Mouse (Mus musculus): ENCODE measurements around the gene Plxna2.

Gene Plxna2

DNA sequence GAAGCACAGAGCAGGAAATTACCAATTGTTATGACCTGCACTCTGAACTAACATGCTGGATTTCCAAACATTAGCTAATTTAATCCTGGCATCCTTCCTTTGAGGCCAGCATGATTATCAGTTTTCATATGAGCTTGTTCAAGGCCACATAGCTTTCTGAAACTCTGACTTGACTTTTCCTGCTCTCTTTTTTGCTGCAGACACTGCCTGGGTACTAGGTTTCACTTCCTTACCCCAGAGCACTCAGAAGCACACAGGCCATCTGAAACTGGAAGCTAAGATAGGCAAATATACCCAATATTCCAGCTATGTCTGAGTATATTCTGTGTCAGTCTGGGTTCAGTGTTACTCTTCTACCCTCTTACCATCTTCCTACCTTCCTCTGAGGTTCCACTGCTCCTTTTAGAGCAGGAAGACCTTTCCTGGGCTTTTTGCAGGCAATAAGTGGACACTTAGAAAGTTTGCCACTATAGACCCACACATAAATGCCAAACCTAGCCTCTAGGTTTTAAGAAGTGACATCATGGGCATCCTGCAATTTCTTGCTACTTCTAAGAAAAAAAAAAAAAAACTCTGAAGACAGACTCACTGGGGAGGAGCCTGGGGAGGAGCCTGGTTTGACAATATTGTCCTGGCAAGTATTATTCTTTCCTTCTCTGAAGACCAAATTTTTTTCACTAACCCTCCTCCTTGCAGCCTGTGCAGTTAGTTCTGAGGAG is 157.8 kb downstream of the Plxna2 start:
- in situ Hi-C loops (cut with MboI; ENCODE audit: low pct_unique_long_range_greater_than_20kb in 1 of 2, low sequenced_read_pairs in 2 of 2, unreplicated experiment in 1 of 2): no loop called here

DNA sequence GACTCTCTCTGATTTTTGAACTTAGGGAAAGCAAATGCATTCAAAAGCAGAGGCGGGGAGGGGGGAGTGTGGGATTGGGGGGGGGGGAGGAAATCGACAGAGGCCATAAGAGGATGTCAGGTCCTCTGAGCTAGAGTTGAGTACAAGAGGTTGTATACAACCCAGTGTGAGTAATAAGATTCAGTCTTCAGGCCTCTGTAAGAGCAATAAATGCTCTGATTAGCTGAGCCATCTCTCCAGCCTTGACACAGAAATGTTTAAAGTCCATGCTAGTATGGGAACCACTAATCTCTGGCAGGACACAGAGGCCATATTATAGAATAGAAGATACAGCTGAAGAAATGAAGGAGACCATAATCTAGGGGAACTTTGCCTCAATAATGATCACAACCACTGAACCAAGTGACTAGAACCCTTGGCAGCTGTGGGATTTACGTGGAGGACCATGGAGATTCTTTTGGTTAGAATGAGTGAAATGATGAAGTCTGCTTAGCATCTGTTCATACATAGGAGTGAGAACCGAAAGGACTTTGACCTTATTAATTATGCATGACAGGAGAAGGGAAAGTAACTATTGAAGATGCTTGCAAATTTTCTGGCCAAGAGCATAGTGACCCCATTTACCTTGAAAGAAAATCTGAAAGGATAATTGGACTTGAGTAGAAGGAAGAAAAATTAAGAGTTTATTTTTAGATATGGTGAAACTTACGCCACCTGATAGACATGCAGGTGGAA is 158.7 kb downstream of the Plxna2 start:
- in situ Hi-C loops (cut with MboI; ENCODE audit: low pct_unique_long_range_greater_than_20kb in 1 of 2, low sequenced_read_pairs in 2 of 2, unreplicated experiment in 1 of 2): no loop called here

DNA sequence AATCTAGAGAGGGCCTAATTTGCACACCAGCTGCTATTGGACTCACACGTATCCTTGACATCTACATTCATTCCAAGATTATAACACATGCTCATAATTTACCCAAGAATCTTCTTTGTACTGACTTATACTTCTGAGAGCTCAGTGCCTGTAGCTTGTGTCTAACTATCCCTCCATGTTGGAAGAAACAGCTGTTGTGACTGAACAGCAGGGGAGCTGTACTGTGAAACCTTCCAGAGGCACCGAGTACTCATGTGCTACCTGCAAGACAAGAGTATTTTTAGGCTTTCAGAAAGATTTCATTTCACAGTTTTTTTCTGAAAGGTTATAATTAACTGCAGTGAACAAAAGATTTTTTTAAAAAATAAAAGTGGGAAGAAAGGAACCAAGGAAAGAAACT is 159.6 kb downstream of the Plxna2 start:
- in situ Hi-C loops (cut with MboI; ENCODE audit: low pct_unique_long_range_greater_than_20kb in 1 of 2, low sequenced_read_pairs in 2 of 2, unreplicated experiment in 1 of 2): no loop called here

DNA sequence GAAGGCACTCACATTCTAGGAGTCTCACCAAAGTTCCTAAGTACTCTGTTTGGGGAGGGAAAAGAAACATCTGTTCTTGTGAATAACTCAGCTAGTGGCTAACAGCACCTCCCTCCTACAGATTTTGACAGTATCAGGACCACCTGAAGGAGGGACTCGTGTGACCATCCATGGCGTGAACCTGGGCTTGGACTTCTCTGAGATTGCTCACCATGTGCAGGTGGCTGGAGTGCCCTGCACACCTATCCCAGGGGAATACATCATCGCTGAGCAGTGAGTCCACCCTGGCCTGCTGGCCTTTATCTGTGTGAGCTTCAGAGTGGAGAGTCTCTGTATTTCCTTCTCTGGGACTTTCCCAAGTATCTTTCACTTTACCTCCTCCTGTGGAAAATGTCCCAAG is 162.4 kb downstream of the Plxna2 start:
- in situ Hi-C loops (cut with MboI; ENCODE audit: low pct_unique_long_range_greater_than_20kb in 1 of 2, low sequenced_read_pairs in 2 of 2, unreplicated experiment in 1 of 2): no loop called here

DNA sequence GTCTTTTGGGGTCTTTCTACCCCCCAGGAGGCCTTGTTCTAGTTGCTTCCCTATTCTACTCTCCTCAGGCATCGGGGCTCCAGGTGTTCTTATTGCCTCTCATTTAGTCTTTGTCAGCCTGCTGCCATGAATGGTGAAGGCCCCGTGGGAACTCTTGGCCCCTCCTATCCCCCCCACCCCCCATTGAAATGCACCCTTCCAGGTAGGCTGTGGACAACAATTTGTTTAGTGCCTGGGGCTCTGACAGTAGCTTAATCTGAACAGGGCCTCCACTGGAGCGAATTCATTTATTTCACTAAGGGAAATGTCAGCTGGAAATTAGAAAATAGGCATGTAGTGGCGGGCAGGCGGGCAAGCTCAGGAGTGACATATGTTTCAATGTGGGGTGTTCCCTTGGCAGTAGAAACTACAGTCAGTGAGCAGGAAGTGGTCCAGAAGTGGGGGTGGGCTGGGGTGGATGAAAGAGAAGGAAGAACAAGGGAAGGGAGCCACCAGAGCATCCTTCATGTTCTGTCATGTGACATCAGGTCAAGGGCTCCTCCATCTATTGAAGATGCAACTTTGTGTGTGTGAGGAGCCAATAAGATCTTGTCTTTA is 162.9 kb downstream of the Plxna2 start:
- in situ Hi-C loops (cut with MboI; ENCODE audit: low pct_unique_long_range_greater_than_20kb in 1 of 2, low sequenced_read_pairs in 2 of 2, unreplicated experiment in 1 of 2): no loop called here

DNA sequence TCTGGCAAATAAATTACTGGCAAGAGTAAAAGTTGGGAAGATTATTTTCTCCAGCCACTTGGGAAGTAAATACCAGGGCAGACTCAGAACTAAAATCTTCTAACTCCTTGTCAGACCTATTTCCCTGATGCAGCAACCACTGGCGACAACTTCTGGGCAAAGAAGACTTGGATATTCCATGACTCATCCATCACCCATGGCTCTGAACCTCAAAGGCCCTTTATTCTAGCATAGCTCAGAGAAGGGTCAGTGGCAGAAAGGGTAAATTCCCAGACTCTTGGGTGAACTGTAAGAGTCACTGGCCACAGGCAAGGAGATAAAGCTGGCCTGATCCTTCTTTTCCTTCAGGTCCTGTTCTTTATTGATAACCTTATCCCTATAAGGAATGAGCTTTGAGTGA is 163.5 kb downstream of the Plxna2 start:
- in situ Hi-C loops (cut with MboI; ENCODE audit: low pct_unique_long_range_greater_than_20kb in 1 of 2, low sequenced_read_pairs in 2 of 2, unreplicated experiment in 1 of 2): no loop called here

DNA sequence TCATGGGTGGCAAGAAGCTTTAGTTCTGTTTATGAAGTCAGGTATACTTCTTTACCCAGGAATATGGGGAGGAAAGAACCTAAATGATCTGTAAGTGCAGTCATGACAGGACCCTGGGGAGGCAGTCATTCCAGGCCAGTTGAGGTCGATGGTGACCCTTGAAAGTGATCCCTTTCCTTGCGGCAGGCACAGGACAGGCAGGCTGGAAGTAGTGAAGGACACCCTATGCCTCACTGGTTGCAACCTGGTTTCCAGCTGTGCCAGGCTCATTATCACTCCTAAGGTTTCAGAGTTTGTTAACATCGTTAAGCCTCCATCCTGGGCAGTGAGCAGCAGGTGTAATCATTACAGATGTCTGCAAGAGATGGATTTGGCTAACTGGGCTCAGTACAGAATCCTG is 164.3 kb downstream of the Plxna2 start:
- in situ Hi-C loops (cut with MboI; ENCODE audit: low pct_unique_long_range_greater_than_20kb in 1 of 2, low sequenced_read_pairs in 2 of 2, unreplicated experiment in 1 of 2): no loop called here

DNA sequence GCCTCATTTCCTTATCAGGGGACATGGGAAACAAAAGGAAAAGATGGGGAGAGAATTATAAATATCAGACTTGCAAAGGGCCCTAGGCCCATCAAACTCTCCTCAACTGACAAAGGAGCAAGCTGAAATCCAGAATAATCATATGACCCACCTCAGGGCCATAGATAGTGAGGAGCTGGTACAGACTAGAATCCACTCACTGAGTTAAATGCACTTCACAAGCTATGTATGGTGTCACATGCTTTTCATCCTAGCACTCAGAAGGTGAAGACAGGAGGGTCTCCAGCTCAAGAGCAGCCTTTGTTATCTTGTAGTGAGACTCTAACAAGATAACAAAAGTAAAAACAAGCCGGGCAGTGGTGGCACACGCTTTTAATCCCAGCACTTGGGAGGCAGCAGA is 169.6 kb downstream of the Plxna2 start:
- in situ Hi-C loops (cut with MboI; ENCODE audit: low pct_unique_long_range_greater_than_20kb in 1 of 2, low sequenced_read_pairs in 2 of 2, unreplicated experiment in 1 of 2): no loop called here

DNA sequence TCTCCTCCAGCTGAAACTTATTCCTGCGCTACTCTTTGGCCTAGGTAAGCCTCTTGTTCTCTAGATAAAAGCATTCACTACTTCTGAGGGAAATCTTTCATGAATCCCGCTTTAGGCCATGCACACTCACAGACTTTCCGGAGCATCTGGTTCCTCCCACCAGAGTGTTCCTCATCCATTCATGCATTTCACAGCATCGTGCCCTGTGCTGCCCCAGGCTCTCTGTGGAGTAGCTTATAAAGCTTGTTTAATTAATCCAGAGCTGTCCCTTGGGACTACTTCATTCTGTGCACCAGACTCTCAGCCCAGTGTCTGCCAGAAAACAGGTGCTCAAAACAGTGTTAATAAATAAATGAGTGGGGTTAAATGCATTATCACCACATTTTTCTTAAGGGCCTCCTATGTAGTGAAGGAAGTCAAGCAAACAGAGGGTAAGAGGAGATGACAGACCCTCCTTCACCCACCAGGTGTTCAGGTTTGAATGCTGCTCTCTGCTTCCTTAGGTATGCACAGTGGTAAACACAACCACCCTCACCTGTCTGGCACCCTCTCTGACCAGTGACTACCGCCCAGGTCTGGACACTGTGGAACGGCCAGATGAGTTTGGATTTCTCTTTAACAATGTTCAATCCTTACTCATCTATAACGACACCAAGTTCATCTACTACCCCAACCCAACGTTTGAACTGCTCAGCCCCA is 175.4 kb downstream of the Plxna2 start:
- in situ Hi-C loops (cut with MboI; ENCODE audit: low pct_unique_long_range_greater_than_20kb in 1 of 2, low sequenced_read_pairs in 2 of 2, unreplicated experiment in 1 of 2): no loop called here

DNA sequence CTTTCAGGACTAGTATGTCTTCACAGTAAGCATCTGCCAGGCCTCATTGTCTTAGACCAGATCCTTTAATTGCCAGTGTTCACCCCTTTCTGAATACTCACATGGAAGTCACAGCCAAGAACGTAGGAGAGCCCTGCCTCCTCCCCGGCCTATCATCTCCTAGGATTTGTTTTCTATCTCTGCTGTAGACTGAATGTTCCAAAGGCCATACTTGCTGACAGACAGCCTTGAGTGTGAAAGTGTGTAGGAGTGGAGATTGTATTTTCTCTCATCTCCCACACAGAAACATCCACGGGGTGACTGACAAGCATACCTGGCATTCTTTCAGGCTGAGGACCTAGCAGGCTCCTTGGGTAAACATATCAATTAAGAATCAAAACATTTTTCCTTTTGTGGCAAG is 177.3 kb downstream of the Plxna2 start:
- in situ Hi-C loops (cut with MboI; ENCODE audit: low pct_unique_long_range_greater_than_20kb in 1 of 2, low sequenced_read_pairs in 2 of 2, unreplicated experiment in 1 of 2): no loop called here

DNA sequence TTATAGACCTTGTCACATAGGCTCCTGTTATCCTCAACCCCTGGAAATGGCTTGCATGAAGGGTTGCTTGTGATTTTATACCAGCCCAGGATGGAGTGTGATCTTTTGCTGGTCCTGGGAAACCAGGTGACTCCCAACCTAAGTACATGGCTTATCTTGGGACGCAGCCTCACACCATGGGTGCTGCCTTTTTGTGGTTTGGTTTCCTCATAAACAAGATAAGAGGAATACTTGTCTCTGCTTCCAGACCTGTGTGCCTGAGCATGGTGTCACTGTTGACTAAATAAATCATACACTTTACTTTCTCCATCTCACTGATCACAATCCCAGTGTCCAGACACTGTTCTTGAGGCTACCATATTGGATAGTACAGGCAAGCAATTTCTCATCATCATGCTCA is 179.8 kb downstream of the Plxna2 start:
- in situ Hi-C loops (cut with MboI; ENCODE audit: low pct_unique_long_range_greater_than_20kb in 1 of 2, low sequenced_read_pairs in 2 of 2, unreplicated experiment in 1 of 2): no loop called here

DNA sequence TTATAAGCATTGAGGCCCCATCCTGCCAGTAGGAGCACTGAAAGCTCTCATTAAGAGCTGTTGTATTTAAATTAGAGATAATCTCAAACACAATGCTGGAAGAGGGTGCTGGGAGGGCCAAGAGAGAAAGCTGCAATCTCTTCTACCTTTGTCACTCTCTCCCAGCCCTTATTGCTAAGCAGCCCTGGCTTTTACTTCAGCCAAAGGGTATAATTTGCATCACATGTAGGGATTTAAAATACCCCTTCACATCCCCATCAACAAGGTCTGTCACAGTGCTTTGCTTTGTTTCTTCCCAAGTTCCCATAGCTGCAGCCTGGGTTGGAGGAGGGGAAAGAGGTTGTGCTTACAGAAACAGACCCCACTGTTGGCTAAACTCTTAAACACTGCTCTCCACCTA is 180.5 kb downstream of the Plxna2 start:
- in situ Hi-C loops (cut with MboI; ENCODE audit: low pct_unique_long_range_greater_than_20kb in 1 of 2, low sequenced_read_pairs in 2 of 2, unreplicated experiment in 1 of 2): no loop called here

DNA sequence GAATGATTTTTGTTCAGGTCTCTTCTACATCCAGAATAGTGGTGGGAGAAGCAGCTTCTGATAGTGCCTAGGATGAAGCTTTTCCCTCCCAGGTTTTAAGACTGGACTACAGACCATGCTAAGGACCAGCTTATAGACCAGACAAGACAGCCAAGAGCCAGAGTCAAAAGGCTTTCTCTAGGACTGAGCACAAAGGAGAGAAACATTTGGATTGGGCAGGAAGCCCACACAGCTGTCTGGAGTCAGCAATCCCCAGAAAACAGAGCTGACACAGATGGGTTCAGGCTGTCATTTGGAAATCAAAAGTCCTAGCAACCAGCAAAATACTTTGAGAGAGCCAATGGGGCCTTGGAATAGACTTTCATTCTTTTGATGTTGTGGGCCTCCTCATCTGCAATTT is 190.2 kb downstream of the Plxna2 start:
- in situ Hi-C loops (cut with MboI; ENCODE audit: low pct_unique_long_range_greater_than_20kb in 1 of 2, low sequenced_read_pairs in 2 of 2, unreplicated experiment in 1 of 2): loop anchor here in 1 of 2 experiments (25.0 kb wide), 1 partner anchor 196 kb away; the partner anchor contains the start of gene Plxna2

DNA sequence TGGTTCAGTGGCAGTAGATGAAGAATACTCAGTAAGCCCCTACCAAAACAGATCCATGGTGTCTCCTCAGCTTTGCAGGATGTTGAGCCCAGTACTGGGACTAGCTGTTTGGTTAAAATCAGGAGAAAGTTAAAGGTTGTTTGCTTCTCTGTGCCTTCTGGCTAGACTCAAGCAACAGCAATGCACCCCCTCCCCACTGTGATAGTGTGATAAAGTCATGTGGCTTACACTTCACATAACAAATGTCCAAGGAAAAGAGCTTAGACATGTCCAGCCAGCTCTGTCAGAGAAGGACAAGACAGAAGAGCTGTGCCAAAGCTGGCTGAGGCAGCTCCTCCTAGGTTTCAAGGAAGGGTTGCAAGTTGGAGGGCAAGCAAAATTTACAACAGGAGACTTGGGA is 190.7 kb downstream of the Plxna2 start:
- in situ Hi-C loops (cut with MboI; ENCODE audit: low pct_unique_long_range_greater_than_20kb in 1 of 2, low sequenced_read_pairs in 2 of 2, unreplicated experiment in 1 of 2): loop anchor here in 1 of 2 experiments (25.0 kb wide), 1 partner anchor 196 kb away; the partner anchor contains the start of gene Plxna2

DNA sequence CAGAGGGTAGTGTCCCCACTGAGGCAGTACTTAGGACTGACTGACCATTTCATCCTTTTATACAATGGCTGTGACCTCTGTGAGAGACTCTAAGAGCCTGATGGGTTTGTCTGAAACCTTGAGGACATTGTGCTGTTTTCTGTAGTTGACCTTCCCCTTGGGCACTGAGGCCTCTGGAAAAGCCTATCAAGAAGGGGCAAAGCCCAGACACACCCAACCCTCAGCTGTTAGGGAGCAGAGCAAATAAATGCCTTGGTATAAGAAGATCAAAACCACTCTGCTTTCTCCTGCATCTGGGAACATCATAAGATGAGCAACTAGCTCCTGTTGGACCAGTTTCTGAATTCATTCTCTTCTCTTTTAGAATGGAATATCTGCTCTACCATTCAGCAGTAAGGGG is 191.6 kb downstream of the Plxna2 start:
- in situ Hi-C loops (cut with MboI; ENCODE audit: low pct_unique_long_range_greater_than_20kb in 1 of 2, low sequenced_read_pairs in 2 of 2, unreplicated experiment in 1 of 2): loop anchor here in 1 of 2 experiments (25.0 kb wide), 1 partner anchor 197 kb away; the partner anchor contains the start of gene Plxna2

DNA sequence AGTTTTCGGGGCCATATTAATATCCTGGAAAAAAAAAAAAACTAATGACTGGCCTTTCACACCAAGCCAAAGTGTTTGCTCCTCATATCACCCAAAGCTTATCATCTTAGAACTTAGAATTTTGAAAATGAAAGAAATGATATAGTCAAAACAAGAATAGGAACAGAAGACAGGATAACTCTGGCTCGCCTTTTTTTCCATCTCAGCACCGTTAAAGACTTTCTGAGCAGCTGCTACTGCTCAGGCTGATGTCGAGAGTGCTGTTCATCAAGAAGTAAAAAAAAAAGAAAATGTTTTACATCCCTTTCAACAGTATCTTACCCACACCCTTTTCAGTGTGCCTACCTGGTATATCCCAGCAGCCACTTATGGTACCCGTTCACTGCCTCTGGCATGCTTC is 196.2 kb downstream of the Plxna2 start:
- in situ Hi-C loops (cut with MboI; ENCODE audit: low pct_unique_long_range_greater_than_20kb in 1 of 2, low sequenced_read_pairs in 2 of 2, unreplicated experiment in 1 of 2): loop anchor here in 1 of 2 experiments (25.0 kb wide), 1 partner anchor 202 kb away; the partner anchor contains the start of gene Plxna2

DNA sequence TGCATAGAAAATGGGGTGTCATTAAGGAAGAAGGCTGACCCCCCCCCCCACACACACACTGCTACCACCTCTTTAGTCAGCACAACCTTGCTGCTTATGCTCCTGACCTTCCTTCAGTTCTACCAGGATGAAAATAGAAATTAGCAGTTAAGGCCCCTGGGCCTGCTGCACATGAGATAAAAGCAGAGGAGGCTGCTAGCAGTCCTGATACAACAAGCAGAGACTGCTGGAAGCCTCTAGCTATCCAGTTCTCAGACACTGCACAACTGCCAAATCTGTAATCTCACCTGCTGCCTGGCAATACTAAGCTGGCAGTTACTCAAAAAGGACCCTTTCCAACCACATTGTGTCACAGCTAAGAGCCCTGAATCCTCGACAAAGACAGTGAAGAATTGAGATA is 197.5 kb downstream of the Plxna2 start:
- in situ Hi-C loops (cut with MboI; ENCODE audit: low pct_unique_long_range_greater_than_20kb in 1 of 2, low sequenced_read_pairs in 2 of 2, unreplicated experiment in 1 of 2): loop anchor here in 1 of 2 experiments (25.0 kb wide), 1 partner anchor 203 kb away; the partner anchor contains the start of gene Plxna2

DNA sequence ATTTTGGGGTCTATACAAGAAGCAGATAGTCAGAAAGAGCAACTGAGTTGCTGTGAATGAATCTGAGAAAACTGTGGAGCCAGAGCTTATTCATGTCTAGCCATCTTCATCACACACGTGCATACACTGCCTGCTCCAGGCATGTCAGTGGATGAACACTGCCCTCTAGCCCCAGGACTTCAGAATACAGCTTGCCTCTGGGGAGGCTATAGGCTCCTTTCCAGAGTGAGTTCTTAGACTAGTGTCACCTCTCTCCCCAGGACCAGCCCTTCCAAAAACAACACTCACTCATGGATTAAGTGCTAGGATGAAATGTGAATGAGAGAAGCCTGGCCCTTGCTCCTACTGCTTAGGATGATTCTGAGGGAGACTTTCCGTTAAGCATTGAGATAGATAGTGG is 198.9 kb downstream of the Plxna2 start:
- in situ Hi-C loops (cut with MboI; ENCODE audit: low pct_unique_long_range_greater_than_20kb in 1 of 2, low sequenced_read_pairs in 2 of 2, unreplicated experiment in 1 of 2): loop anchor here in 1 of 2 experiments (25.0 kb wide), 1 partner anchor 205 kb away; the partner anchor contains the start of gene Plxna2

DNA sequence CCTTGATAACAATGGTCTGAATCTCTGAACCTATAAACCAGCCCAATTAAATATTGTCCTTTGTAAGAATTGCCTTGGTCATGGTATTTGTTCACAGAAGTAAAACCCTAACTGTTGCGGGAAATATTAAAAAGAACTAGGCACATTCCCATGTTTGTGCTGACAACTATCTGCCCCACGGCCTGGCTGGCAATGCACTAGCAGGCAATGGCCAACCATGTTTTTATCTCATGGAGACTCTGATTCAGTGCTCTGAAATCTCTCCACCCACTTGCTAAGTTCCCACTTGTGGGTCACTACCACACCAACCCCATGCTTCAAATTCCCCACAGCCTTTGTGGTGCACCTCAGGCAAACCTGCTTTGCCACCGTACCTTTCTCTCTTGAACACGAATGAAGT is 202.9 kb downstream of the Plxna2 start:
- in situ Hi-C loops (cut with MboI; ENCODE audit: low pct_unique_long_range_greater_than_20kb in 1 of 2, low sequenced_read_pairs in 2 of 2, unreplicated experiment in 1 of 2): loop anchor here in 1 of 2 experiments (25.0 kb wide), 1 partner anchor 209 kb away; the partner anchor contains the start of gene Plxna2
